Comparison of ENCODE assay signal across 8 mouse cellular contexts in the genomic region with DNA sequence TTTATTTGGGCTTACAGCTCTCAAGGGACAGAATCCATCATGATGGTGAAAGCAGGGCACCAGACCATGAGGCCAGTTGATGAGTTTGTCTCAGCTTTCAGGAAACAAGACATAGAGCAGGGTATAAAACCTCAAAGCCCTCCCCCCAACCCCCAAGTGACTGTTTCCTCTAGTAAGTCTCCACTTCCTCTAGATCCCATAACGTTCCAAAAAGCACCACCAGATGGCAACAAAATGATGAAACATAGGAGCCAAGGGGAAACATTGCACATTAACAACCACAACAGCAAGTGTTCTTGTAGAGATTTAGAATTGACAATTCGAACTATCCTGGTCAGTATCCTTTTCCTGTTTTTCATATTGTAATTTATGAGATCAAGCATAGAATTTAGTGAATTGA. TPM values are rescaled to one million over a fixed set of nuclear protein-coding genes. Genes with fewer than 3 reads are reported as not detected.
DNase-seq lines count a peak whose midpoint lies in the region; ATAC-seq lines count a peak whose summit lies in the region.

No protein-coding gene starts in this region.

- H3K4me2 ChIP-seq in neural tube, embryonic 14.5 days (ENCODE audit: low read depth, low read length), result no peak overlapping the region

- intact Hi-C loops in heart, postnatal 25 days (cut with DNase I), result loop anchor here (5.0 kb wide), 1 partner anchor 161 kb away; no protein-coding TSS in a partner anchor
- intact Hi-C loops in gastrocnemius, postnatal 14 days (cut with DNase I; ENCODE audit: low total_unique reads), result loop anchor here (10.0 kb wide), 1 partner anchor 163 kb away; no protein-coding TSS in a partner anchor

- ATAC-seq in neural tube, embryonic 14.5 days (ENCODE audit: low read depth), result peak; percentile 58
- peak; percentile 98 for ATAC-seq in megakaryocyte progenitor cell, adult 5-6 weeks (replicated peaks; ENCODE audit: poor library complexity)

- DNase-seq in heart, adult 11 months, result peak; percentile 7
- no peak for DNase-seq in heart, postnatal 25 days (ENCODE audit: low spot score)
- DNase-seq in neural tube, embryonic 10.5 days (ENCODE audit: extremely low spot score, low spot score), result no peak
- DNase-seq in embryo, embryonic 10 days (ENCODE audit: low spot score), result peak; percentile 49
- no peak for DNase-seq in urinary bladder, adult 2 months (ENCODE audit: low spot score)
- DNase-seq in gastrocnemius, postnatal 14 days, result no peak

- no peak overlapping the region for H3K27ac ChIP-seq in neural tube, embryonic 14.5 days (ENCODE audit: low read depth, low read length)

- no peak overlapping the region for H3K9ac ChIP-seq in neural tube, embryonic 14.5 days (replicated peaks; ENCODE audit: low read depth, low read length)

- H3K4me1 ChIP-seq in neural tube, embryonic 14.5 days (ENCODE audit: control insufficient read depth, insufficient read depth, low read length), result no peaks in the 10 kb centered on the region

- H3K27me3 ChIP-seq in neural tube, embryonic 14.5 days (ENCODE audit: control insufficient read depth, insufficient read depth, low read length), result no peaks in the 10 kb centered on the region

- H3K36me3 ChIP-seq in neural tube, embryonic 14.5 days (ENCODE audit: control insufficient read depth, insufficient read depth, low read length), result peaks cover 21% of the 10 kb centered on the region

- H3K4me3 ChIP-seq in neural tube, embryonic 14.5 days (ENCODE audit: low read depth, low read length), result no peak overlapping the region

- no peaks in the 10 kb centered on the region for H3K9me3 ChIP-seq in neural tube, embryonic 14.5 days (ENCODE audit: control insufficient read depth, low read length)

- WGBS in neural tube, embryonic 14.5 days, result 31% methylated on average over 2 of the region's 2 CpGs

RNA-seq across cellular contexts. Expression of a gene that starts 19.9 kb away (rescaled TPM):
- total RNA-seq in heart, postnatal 25 days (2021), result 1 to 10 TPM; 2.3 to 3.0 TPM
- 3.6 and 4.1 TPM in 2 replicates for polyA plus RNA-seq in neural tube, embryonic 14.5 days (2014; fragmentation: Nextera tagmentation; extraction: Ambion mirVana)
- total RNA-seq in megakaryocyte progenitor cell, adult 5-6 weeks (2015), result 23.4 and 24.6 TPM in 2 replicates
- 17.6 and 21.4 TPM in 2 replicates for total RNA-seq in megakaryocyte progenitor cell, adult 5-6 weeks (2017)
- polyA plus RNA-seq in urinary bladder, adult 2 months (2012; rRNA removed), result 5.0 and 5.7 TPM in 2 replicates
- total RNA-seq in gastrocnemius, postnatal 14 days (2021), result 1 to 10 TPM; 3.3 to 3.4 TPM

RNA-seq across cellular contexts. Expression of a gene that starts 20.1 kb away (rescaled TPM):
- total RNA-seq in heart, postnatal 25 days (2021), result 1 to 10 TPM; 8.0 to 9.7 TPM
- polyA plus RNA-seq in neural tube, embryonic 14.5 days (2014; fragmentation: Nextera tagmentation; extraction: Ambion mirVana), result 16.6 and 20.6 TPM in 2 replicates
- 23.1 and 24.0 TPM in 2 replicates for total RNA-seq in megakaryocyte progenitor cell, adult 5-6 weeks (2015)
- 12.5 and 14.9 TPM in 2 replicates for total RNA-seq in megakaryocyte progenitor cell, adult 5-6 weeks (2017)
- 10.8 and 11.1 TPM in 2 replicates for polyA plus RNA-seq in urinary bladder, adult 2 months (2012; rRNA removed)
- total RNA-seq in gastrocnemius, postnatal 14 days (2021), result 1 to 10 TPM; 5.9 to 6.7 TPM

Comparison
In these comparisons a context has a peak if more than half of its experiments do, and no peak if none do; other contexts are left out.
1. DNase-seq: peak in heart, adult 11 months (single experiment) and embryo, embryonic 10 days (single experiment); none in heart, postnatal 25 days (single experiment), neural tube, embryonic 10.5 days (single experiment), urinary bladder, adult 2 months (single experiment) and gastrocnemius, postnatal 14 days (single experiment).
2. RNA of a gene that starts 19.9 kb away (total RNA-seq): 17.6 to 24.6 TPM in megakaryocyte progenitor cell, adult 5-6 weeks; 3.3 to 3.4 TPM in gastrocnemius, postnatal 14 days and 2.3 to 3.0 TPM in heart, postnatal 25 days; every median in the first group is over 4 times any median in the second.